Mouse (Mus musculus): Measurements from ENCODE around the gene Dffb. TPM values are rescaled to one million over a fixed set of nuclear protein-coding genes. Genes with fewer than 3 reads are reported as not detected.
"Not testable (repeated sequence)": the region's sequence is repeated elsewhere in the genome, so short reads cannot be mapped to it uniquely, and the experiment has no call there.

Gene Dffb
- total RNA-seq, 2 experiments from 2014 or later, result 2.9 to 3.7 TPM

- DNase-seq, result no peak
These were observed 8.3 kb downstream of the Dffb start for GRCm38 (mm10) chr4:153966651-153967050.

DNA sequence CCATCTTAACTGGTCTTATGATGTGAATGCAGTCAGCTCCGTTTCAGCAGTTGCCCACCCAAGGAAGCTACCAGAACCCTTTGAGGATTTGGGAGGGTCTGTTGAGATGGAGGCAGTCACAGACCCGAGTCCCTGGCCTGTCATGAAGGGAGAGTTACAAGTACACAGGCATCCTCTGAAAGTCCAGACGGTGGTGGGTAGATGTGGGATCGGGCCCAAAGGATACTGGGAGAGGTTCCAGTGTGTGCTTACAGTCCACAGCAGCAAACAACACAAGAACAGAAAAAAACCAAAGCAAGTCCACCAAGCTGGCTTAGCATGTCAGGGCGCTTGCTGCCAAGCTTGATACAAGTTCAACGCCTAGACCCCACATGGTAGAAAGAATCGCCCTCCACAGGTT is 12.3 kb downstream of the Dffb start:
- no peak for DNase-seq

- DNase-seq, result peak in 1 of 2 experiments; percentile 22
These were observed 17.3 kb downstream of the Dffb start for GRCm38 (mm10) chr4:153957444-153958250.

DNA sequence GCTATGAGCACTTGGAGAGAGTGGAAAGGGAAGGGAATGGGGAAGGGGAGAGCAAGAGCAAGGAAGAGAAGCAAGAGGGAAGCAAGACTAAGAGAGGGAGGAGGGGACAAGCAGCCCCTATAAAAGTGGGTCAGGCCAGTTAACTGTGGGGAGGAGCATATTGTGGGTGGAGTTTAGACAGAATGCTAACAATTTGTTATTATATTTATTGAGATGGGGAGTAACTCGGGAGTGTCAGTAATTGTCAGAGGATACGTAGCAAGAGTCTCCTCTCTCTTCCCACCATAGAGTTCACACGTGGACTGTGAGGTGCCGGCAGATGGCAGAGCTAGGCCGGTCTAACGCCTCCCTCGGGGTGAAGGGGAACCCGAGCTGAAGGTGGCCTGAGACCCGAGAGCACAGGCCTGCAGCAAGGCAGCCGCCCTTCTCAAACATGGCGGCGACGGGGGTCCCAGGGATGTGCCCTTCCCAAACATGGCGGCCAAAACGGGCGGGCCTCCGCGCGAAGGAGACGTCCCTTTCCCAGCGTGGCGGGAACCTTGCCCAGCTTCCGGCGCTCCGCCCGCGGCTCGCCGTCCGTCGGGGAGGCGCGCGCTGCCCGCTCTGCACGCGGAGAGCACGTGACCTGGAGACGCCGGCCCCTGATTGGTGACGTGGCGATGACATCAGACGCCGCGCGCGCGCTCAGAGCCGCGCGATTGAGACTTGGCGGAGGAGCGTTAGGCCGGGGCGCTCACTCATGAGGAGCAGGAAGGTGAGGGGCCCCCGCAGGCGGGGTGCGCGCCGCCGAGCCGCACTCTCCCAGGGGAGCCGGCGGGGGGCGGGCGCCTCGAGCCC is 18.1 kb downstream of the Dffb start, which contains the start of gene A430005L14Rik:
Gene A430005L14Rik, plus strand, starts transcription at position 669 of the 837 bp plus-strand sequence.
- peak; percentile 97 to 98 for DNase-seq

GRCm38 (mm10) chr4:153955651-153956050 is 19.3 kb downstream of the Dffb start:
- no peak for DNase-seq

DNA sequence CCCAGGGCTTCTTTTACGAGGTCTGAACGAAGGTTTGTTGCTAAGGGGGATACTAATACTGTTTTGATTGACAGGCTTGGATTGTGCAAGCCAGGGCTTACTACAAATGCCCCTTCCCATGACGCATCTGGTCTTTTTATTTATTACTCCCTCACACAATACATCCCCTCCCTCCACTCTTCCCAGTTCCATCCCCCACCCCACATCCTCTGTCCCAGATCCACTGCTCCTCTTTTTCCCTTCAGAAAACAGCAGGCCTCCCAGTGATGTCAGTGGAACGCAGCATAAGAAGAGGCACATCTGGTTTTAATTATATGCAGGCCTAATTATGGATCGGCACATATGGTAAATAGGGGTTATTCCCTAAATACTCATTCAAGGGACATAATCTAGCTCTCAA is 23.2 kb downstream of the Dffb start:
- no peak for DNase-seq

DNA sequence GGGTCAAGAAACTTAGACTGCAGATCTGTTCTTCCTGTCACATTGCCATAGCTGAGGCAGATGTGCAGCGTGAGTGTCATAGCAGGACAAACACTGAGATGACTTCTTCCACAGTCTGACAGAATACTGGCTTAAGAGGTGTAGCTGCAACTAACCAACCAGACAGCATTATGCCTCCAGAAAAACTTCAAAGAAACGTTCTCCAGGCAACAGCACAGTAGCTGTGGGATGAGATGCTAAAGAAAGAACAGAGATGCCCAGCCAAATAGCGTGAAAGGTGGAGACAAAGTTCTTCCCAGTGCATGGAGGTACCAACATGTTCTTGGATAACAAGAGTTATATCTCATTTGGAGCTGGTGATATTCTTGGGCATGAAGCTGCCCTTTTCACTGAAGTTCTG is 23.8 kb downstream of the Dffb start:
- DNase-seq, result no peak

DNA sequence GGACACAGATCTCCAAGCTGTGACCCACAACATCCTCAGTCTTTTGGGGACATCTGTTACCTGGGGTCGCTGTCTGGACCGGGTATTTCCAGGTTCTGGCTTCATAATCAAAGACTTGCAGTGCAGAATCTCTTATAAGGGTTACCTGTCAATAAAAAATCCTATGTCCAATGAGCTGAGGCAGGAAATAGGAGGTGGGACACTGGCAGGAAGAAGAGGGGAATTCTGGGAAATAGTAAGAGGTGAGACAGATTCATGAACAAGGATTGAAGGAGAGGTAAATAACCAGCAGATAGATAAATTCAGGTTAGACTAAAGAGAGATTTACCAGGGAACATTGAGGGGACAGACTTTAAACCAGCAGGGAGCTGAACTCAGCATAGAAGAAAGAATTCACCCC is 24.6 kb downstream of the Dffb start:
- DNase-seq, result no peak

GRCm38 (mm10) chr4:153945741-153946140 is 29.2 kb downstream of the Dffb start:
- DNase-seq, result no peak

- no peak for DNase-seq
These were observed 30.7 kb downstream of the Dffb start for GRCm38 (mm10) chr4:153944261-153944660.

- DNase-seq, result peak; percentile 20 to 26
These were observed 31.7 kb downstream of the Dffb start for GRCm38 (mm10) chr4:153943243-153943642.

DNA sequence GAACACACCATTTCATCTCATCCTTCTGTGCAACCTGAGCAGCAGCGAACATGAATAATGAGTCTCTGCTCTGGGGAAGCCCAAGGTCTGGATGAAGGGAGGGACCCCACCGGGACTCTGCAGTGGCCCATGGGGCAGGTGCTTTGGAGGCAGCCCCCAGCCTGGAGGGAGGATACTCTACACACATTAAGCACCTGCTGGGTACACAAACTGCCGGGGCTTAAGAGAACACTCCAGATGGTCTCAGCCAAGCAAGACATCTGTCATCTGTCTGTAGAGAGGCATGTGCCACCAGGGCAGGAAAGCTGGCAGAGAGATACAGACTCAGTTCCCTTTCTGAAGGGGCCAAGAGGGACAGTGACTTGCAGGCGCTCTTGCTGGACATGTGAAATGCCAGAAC is 45.0 kb downstream of the Dffb start:
- no peak for DNase-seq

- DNase-seq, result no peak
These were observed 45.5 kb downstream of the Dffb start for GRCm38 (mm10) chr4:153929425-153929824.

GRCm38 (mm10) chr4:153928772-153929299 is 46.1 kb downstream of the Dffb start:
- DNase-seq, result no peak

- DNase-seq, result not testable (repeated sequence)
These were observed 52.8 kb downstream of the Dffb start for GRCm38 (mm10) chr4:153922090-153922489.

- no peak for DNase-seq
These were observed 54.3 kb downstream of the Dffb start for GRCm38 (mm10) chr4:153920517-153921233.

DNA sequence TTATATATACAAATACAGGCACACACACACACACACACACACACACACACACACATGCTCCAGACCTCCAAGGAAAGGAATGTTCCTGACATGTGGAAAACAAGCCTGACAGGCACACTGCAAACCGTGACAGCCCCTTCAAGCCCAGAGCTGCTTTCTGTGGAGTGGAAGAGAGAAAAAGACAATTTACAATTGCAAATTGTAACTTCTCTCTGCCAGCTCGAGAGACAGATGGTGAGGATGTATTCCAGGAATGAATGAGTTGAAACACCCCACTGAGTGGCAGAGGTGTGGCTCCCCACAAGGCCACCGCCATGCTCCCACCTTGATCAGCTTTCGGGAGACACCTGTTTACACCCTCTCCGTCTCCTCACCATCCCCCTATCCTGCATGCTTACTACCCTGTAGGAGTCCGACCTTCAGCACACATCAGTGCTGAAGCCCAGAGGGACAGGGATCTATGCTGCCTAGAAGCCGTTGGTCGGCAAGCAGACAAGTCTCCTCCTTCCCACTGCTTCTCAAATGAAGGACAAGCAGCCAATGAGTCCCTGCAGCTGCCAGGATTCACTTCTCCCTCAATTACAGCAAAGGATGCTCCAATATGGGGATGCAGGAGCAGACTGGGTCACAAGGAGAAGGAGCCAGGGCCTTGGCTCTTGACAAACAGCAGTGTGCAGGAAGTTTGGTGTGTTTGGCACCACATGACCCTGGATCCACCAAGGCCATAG is 57.0 kb downstream of the Dffb start:
- DNase-seq, result no peak

Measured in adrenal gland, postnatal 36 days (tissue).